Mouse (Mus musculus) myocyte (in vitro differentiated cells): ENCODE measurements around the gene Trpv4. TPM values are rescaled to one million over a fixed set of nuclear protein-coding genes. Genes with fewer than 3 reads are reported as not detected.

ENCODE experiments used
- H3K27me3 ChIP-seq: one replicate; pipeline ENCODE4 v1.6.1; 2011; ENCODE audit not compliant: control insufficient read depth, insufficient read depth, insufficient read length
- H3K36me3 ChIP-seq: one replicate; pipeline ENCODE4 v1.6.1; 2011; ENCODE audit not compliant: control insufficient read depth, insufficient read depth
- H3K4me2 ChIP-seq: one replicate; pipeline ENCODE4 v1.6.1; 2011; ENCODE audit warnings: low read depth, control low read depth
- H3K4me3 ChIP-seq: one replicate; pipeline ENCODE4 v1.5.1; 2011; ENCODE audit warnings: mild to moderate bottlenecking, control low read depth, moderate library complexity
- H3K79me2 ChIP-seq: one replicate; pipeline ENCODE4 v1.6.1; 2011; ENCODE audit not compliant: control insufficient read depth, insufficient read depth
- H3ac ChIP-seq: one replicate; pipeline ENCODE4 v1.6.1; 2011; ENCODE audit not compliant: control insufficient read depth, insufficient read length
- CEBPB ChIP-seq: IDR thresholded peaks from 2 replicates; pipeline ENCODE4 v1.6.1; 2011; ENCODE audit warnings: mild to moderate bottlenecking, moderate library complexity; ENCODE audit not compliant: poor library complexity, insufficient read depth, severe bottlenecking
- E2F4 ChIP-seq: IDR thresholded peaks from one replicate; pipeline ENCODE4 v1.6.1; 2011; ENCODE audit warnings: mild to moderate bottlenecking, control low read depth, moderate library complexity; ENCODE audit not compliant: insufficient read depth
- MAX ChIP-seq: IDR thresholded peaks from one replicate; pipeline ENCODE4 v1.6.1; 2011; ENCODE audit warnings: low read depth, mild to moderate bottlenecking, control low read depth
- MYOD1 ChIP-seq, 3 experiments: IDR thresholded peaks; one replicate each; pipeline ENCODE4 v1.6.1; 2011; ENCODE audit warnings: control low read depth in 2 of 3, low read depth in 2 of 3, mild to moderate bottlenecking in 2 of 3, moderate library complexity in 1 of 3; ENCODE audit not compliant: insufficient read length in 2 of 3, control insufficient read depth in 1 of 3
- MYOG ChIP-seq, 3 experiments: IDR thresholded peaks; one replicate each; pipeline ENCODE4 v1.6.1; 2011; ENCODE audit warnings: control low read depth in 2 of 3, low read depth in 2 of 3, mild to moderate bottlenecking in 2 of 3; ENCODE audit not compliant: insufficient read length in 2 of 3, control insufficient read depth in 1 of 3, insufficient read depth in 1 of 3
- POLR2A ChIP-seq: IDR thresholded peaks from one replicate; pipeline ENCODE4 v1.6.1; 2011; ENCODE audit warnings: low read depth, mild to moderate bottlenecking, control low read depth, moderate library complexity; ENCODE audit not compliant: insufficient read length
- POLR2AphosphoS2 ChIP-seq: IDR thresholded peaks from one replicate; pipeline ENCODE4 v1.6.1; 2011; ENCODE audit warnings: low read depth, control low read depth; ENCODE audit not compliant: insufficient read length
- REST ChIP-seq: IDR thresholded peaks from one replicate; pipeline ENCODE4 v1.6.1; 2011; ENCODE audit warnings: mild to moderate bottlenecking, control low read depth, moderate library complexity; ENCODE audit not compliant: insufficient read depth, insufficient read length
- SRF ChIP-seq: IDR thresholded peaks from one replicate; pipeline ENCODE4 v1.6.1; 2011; ENCODE audit warnings: low read depth; ENCODE audit not compliant: control insufficient read depth, insufficient read length
- TCF12 ChIP-seq: IDR thresholded peaks from one replicate; pipeline ENCODE4 v1.6.1; 2011; ENCODE audit warnings: mild to moderate bottlenecking, control low read depth; ENCODE audit not compliant: poor library complexity, insufficient read depth, severe bottlenecking
- TCF3 ChIP-seq: IDR thresholded peaks from one replicate; pipeline ENCODE4 v1.6.1; 2011; ENCODE audit warnings: low read depth, control low read depth; ENCODE audit not compliant: insufficient read length
- USF1 ChIP-seq: IDR thresholded peaks from one replicate; pipeline ENCODE4 v1.6.1; 2011; ENCODE audit warnings: low read depth, mild to moderate bottlenecking, control low read depth, moderate library complexity
- polyA plus RNA-seq: library from polyadenylated mRNA; unstranded; fragments of >200 nt; fragmentation: generic; extraction: Trizol; gene quantifications from one replicate; pipeline ENCODE4 v1.2.1, GENCODE M21; 2012; ENCODE audit warnings: missing spikeins

Gene Trpv4
- polyA plus RNA-seq, 1 experiment = 0.12 TPM

- Histone ChIP-seq H3K79me2 (no peaks in the 10 kb centered on the region), H3ac (no peak overlapping the region), H3K27me3 (peaks cover 13% of the 10 kb centered on the region), H3K4me3 (no peak overlapping the region), H3K36me3 (no peaks in the 10 kb centered on the region), H3K4me2 (no peak overlapping the region)
- TF ChIP-seq POLR2AphosphoS2 (no peak), TCF3 (no peak)
Observed at GRCm38 (mm10) chr5:114698044-114698746, 40.0 kb upstream of the Trpv4 start.

- Histone ChIP-seq H3K36me3 (no peaks in the 10 kb centered on the region), H3K79me2 (no peaks in the 10 kb centered on the region), H3K27me3 (peaks cover 13% of the 10 kb centered on the region), H3K4me2 (no peak overlapping the region), H3ac (no peak overlapping the region), H3K4me3 (no peak overlapping the region)
- TF ChIP-seq REST (no peak), SRF (no peak), E2F4 (no peak), USF1 (no peak), TCF3 (no peak), CEBPB (no peak), MAX (no peak), POLR2AphosphoS2 (no peak), TCF12 (no peak)
Observed at GRCm38 (mm10) chr5:114696939-114697338, 38.7 kb upstream of the Trpv4 start.

GRCm38 (mm10) chr5:114695775-114696174 is 37.6 kb upstream of the Trpv4 start:
- no peak overlapping the region for H3ac ChIP-seq
- H3K36me3 ChIP-seq = no peaks in the 10 kb centered on the region
- no peak overlapping the region for H3K4me3 ChIP-seq
- H3K79me2 ChIP-seq = no peaks in the 10 kb centered on the region
- peaks cover 13% of the 10 kb centered on the region for H3K27me3 ChIP-seq
- TF ChIP-seq E2F4 (no peak), MYOG (IDR thresholded peaks at IDR 0.05; ENCODE audit: control insufficient read depth in 1 of 3, insufficient read depth in 1 of 3, insufficient read length in 2 of 3, low read depth in 2 of 3) (no peak), TCF12 (no peak), POLR2AphosphoS2 (no peak), REST (no peak), CEBPB (no peak), MAX (no peak), MYOD1 (IDR thresholded peaks at IDR 0.05; ENCODE audit: control insufficient read depth in 1 of 3, insufficient read length in 2 of 3, low read depth in 2 of 3) (no peak), POLR2A (no peak), SRF (no peak), TCF3 (no peak), USF1 (no peak)
- no peak overlapping the region for H3K4me2 ChIP-seq

DNA sequence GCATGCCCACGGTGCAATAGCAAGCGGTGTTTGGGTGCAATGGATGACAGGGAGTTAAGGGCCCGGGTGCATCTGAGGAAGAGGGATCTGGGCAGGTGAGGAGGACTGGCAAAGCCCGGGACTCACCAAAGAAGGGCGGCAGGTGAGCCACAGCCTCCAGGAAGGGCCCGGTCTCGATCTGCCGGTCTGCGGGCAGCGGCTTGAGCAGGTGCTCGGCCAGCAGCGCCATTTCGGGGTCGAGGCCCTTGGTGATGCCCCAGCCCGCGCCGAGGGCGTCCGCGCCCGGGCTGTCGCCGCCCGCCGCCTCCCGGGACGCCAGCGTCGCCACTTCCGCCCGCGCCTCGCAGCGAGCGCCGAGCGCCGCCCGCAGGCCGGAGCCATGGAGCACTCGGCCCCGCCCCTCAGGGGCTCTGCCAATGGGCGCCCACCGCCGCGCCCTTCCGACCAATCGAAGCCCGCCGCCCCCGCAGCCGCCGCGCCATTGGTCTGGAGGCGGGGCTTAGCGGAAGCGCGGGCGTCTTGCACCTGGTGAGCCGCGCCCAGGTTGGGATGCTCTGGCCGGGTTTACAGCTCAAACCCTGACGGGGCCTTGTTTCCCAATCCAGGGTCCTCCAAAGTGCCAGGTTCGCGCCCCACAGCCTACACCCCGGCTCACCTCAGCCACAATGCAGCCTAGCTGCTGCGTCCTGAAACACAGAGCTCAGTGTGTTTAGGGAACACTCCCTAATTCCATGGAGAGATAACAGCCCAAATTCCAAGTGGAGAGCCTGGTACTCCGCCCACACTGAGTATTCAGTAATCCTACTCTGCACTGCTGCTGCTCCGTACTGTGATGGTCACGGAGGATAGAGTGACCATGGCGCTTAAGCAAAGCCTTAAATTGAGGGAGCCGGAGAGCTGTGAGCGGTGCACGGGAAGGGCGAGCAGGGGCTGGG is 32.7 kb upstream of the Trpv4 start, which contains the start of gene Gltp:
Gene Gltp (minus strand): TSS at position 352 of the 935 bp plus-strand sequence.
- no peak for TF ChIP-seq TCF3
- peak in 2 of 3 experiments; percentile 27 to 56 for TF ChIP-seq MYOD1 (IDR thresholded peaks at IDR 0.05; ENCODE audit: control insufficient read depth in 1 of 3, insufficient read length in 2 of 3, low read depth in 2 of 3)
- no peak for TF ChIP-seq USF1
- TF ChIP-seq REST = no peak
- TF ChIP-seq SRF = no peak
- no peak for TF ChIP-seq CEBPB
- peak in 1 of 3 experiments; percentile 30 for TF ChIP-seq MYOG (IDR thresholded peaks at IDR 0.05; ENCODE audit: control insufficient read depth in 1 of 3, insufficient read depth in 1 of 3, insufficient read length in 2 of 3, low read depth in 2 of 3)
- TF ChIP-seq TCF12 = no peak
- TF ChIP-seq E2F4 = peak; percentile 77
- TF ChIP-seq MAX = no peak
- TF ChIP-seq POLR2A = peak; percentile 81
- TF ChIP-seq POLR2AphosphoS2 = peak; percentile 61

More for the DNA sequence above, 32.7 kb upstream of the Trpv4 start, which contains the start of gene Gltp:
- Histone ChIP-seq H3ac (peak within 1 kb of the TSS; percentile 26), H3K79me2 (no peaks in the 10 kb centered on the region), H3K36me3 (no peaks in the 10 kb centered on the region), H3K27me3 (peaks cover 13% of the 10 kb centered on the region), H3K4me2 (peak within 1 kb of the TSS; percentile 92), H3K4me3 (peak within 1 kb of the TSS; percentile 44)
